Mouse (Mus musculus) kidney, postnatal 0 days (tissue): ENCODE results near the gene Spink2. TPM values are rescaled to one million over a fixed set of nuclear protein-coding genes. Genes with fewer than 3 reads are reported as not detected.
A peak's percentile ranks its signal among the peaks of the same experiment; 100 is the strongest.
"Not testable (repeated sequence)": the region's sequence is repeated elsewhere in the genome, so short reads cannot be mapped to it uniquely, and the experiment has no call there.

Source experiments
- ATAC-seq: fragments of 200-750 bp; cut with Nextera tagmentation; replicated peaks from 2 replicates; pipeline ENCODE4 v1.8.0; 2017; ENCODE audit warnings: low read depth, moderate number of reproducible peaks, moderate TSS enrichment, moderate library complexity; ENCODE audit not compliant: low FRiP score
- DNase-seq: peaks from one replicate; pipeline ENCODE4 v3.0.0-alpha.2; 2016; ENCODE audit warnings: low spot score
- H3K27ac ChIP-seq: fragments of 300-500 bp; sonication (generic); 2 replicates; pipeline ENCODE4 v1.5.1; 2014; ENCODE audit warnings: mild to moderate bottlenecking
- H3K27me3 ChIP-seq: fragments of 300-500 bp; sonication (generic); 2 replicates; pipeline ENCODE4 v1.6.1; 2014; ENCODE audit warnings: low read length, mixed read lengths; ENCODE audit not compliant: insufficient read depth
- H3K36me3 ChIP-seq: fragments of 300-500 bp; sonication (generic); 2 replicates; pipeline ENCODE4 v1.6.1; 2014; ENCODE audit warnings: low read length, mixed read lengths; ENCODE audit not compliant: insufficient read depth
- H3K4me1 ChIP-seq: fragments of 300-500 bp; sonication (generic); replicated peaks from 2 replicates; pipeline ENCODE4 v1.6.1; 2014; ENCODE audit warnings: antibody characterized with exemption, low read length, mixed read lengths; ENCODE audit not compliant: insufficient read depth
- H3K4me2 ChIP-seq: fragments of 300-500 bp; sonication (generic); 2 replicates; pipeline ENCODE4 v1.6.1; 2014; ENCODE audit warnings: mild to moderate bottlenecking, low read length, moderate library complexity, mixed read lengths
- H3K4me3 ChIP-seq: fragments of 300-500 bp; sonication (generic); replicated peaks from 2 replicates; pipeline ENCODE4 v1.5.1; 2014; ENCODE audit warnings: low read depth, low read length
- H3K9ac ChIP-seq: fragments of 300-500 bp; sonication (generic); 2 replicates; pipeline ENCODE4 v1.6.1; 2014; ENCODE audit warnings: low read depth, low read length
- H3K9me3 ChIP-seq: fragments of 300-500 bp; sonication (generic); replicated peaks from 2 replicates; pipeline ENCODE4 v1.6.1; 2016; ENCODE audit warnings: low read length, inconsistent platforms, mixed read lengths
- CTCF ChIP-seq: IDR thresholded peaks from 2 replicates; pipeline ENCODE4 v1.5.1; 2016; ENCODE audit warnings: antibody characterized with exemption, low read depth, mild to moderate bottlenecking, moderate library complexity
- WGBS: fragments of 180-500 bp; shearing (Covaris S2); extraction: QIAGEN DNeasy Blood & Tissue Kit; methylation state at CpG from one replicate; pipeline ENCODE4 v1.1.7; 2014; 5-methylcytosine and 5-hydroxymethylcytosine counted together
- polyA plus RNA-seq: library from polyadenylated mRNA; unstranded; fragments of >200 nt; fragmentation: Nextera tagmentation; extraction: Ambion mirVana; gene quantifications from 2 replicates; pipeline ENCODE4 v1.2.1, GENCODE M21; 2015

Gene Spink2
- polyA plus RNA-seq, 1 experiment from 2014 or later = 1.0 TPM

- DNase-seq = no peak
- H3K4me1 ChIP-seq = no peaks in the 10 kb centered on the region
- no peaks in the 10 kb centered on the region for H3K36me3 ChIP-seq
- H3K27ac ChIP-seq = no peak overlapping the region
- no peak overlapping the region for H3K4me3 ChIP-seq
- H3K9me3 ChIP-seq = no peaks in the 10 kb centered on the region
- no peak overlapping the region for H3K4me2 ChIP-seq
- no peak for TF ChIP-seq CTCF
- H3K9ac ChIP-seq = no peak overlapping the region
- 69% methylated on average over 2 of the region's 2 CpGs for WGBS
- no peak for ATAC-seq
- H3K27me3 ChIP-seq = no peaks in the 10 kb centered on the region
Observed at GRCm38 (mm10) chr5:77237104-77237503, 25.8 kb upstream of the Spink2 start.

GRCm38 (mm10) chr5:77234921-77235320 is 23.6 kb upstream of the Spink2 start:
- H3K4me1 ChIP-seq = no peaks in the 10 kb centered on the region
- no peak overlapping the region for H3K27ac ChIP-seq
- H3K9me3 ChIP-seq = no peaks in the 10 kb centered on the region
- no peak overlapping the region for H3K9ac ChIP-seq
- no peak overlapping the region for H3K4me2 ChIP-seq
- no peak overlapping the region for H3K4me3 ChIP-seq
- H3K36me3 ChIP-seq = no peaks in the 10 kb centered on the region
- ATAC-seq = no peak
- 40% methylated on average over 3 of the region's 3 CpGs for WGBS
- DNase-seq = no peak
- no peaks in the 10 kb centered on the region for H3K27me3 ChIP-seq
- no peak for TF ChIP-seq CTCF

GRCm38 (mm10) chr5:77231863-77232262 is 20.6 kb upstream of the Spink2 start:
- 91% methylated on average over 4 of the region's 4 CpGs for WGBS

DNA sequence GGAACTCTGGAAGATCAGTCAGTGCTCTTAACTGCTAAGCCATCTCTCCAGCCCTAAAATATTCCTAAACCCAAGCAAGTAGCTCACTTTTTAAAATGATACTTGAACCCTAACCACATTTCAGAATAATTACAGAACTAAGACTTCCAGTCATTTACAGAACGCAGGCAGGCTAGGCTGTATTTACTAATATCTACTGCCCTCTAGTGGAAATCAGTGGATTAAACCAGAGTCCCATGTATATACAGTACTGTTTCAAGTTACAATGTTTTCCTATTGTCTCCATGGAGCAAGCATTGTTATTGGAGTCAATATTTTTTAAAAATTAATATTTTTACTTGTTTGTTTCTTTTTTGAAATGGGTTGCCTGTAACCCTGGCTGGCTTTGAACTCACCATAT is 17.7 kb upstream of the Spink2 start:
- H3K36me3 ChIP-seq = no peaks in the 10 kb centered on the region
- peak; percentile 75 for TF ChIP-seq CTCF
- H3K27me3 ChIP-seq = no peaks in the 10 kb centered on the region
- H3K4me1 ChIP-seq = no peaks in the 10 kb centered on the region
- ATAC-seq (no peak; the same call in 1 of the 2 replicates), DNase-seq (peak; percentile 88)
- H3K4me2 ChIP-seq = no peak overlapping the region
- no peak overlapping the region for H3K4me3 ChIP-seq
- WGBS = 19% methylated on average over 1 of the region's 1 CpGs
- no peak overlapping the region for H3K9ac ChIP-seq
- H3K27ac ChIP-seq = no peak overlapping the region
- H3K9me3 ChIP-seq = no peaks in the 10 kb centered on the region

More at GRCm38 (mm10) chr5:77231863-77232262, 20.6 kb upstream of the Spink2 start:
- not testable (repeated sequence) for H3K4me2 ChIP-seq, H3K9me3 ChIP-seq, H3K4me1 ChIP-seq, ATAC-seq, H3K27me3 ChIP-seq, H3K4me3 ChIP-seq, DNase-seq, H3K27ac ChIP-seq, H3K36me3 ChIP-seq, H3K9ac ChIP-seq

- no peak for DNase-seq
- 78% methylated on average over 11 of the region's 11 CpGs for WGBS
- Histone ChIP-seq H3K4me3 (no peak overlapping the region), H3K9me3 (no peaks in the 10 kb centered on the region), H3K4me1 (no peaks in the 10 kb centered on the region), H3K27ac (no peak overlapping the region), H3K9ac (no peak overlapping the region), H3K4me2 (no peak overlapping the region), H3K36me3 (no peaks in the 10 kb centered on the region), H3K27me3 (no peaks in the 10 kb centered on the region)
- ATAC-seq = no peak
- TF ChIP-seq CTCF = peak; percentile 60
Observed at GRCm38 (mm10) chr5:77223043-77223975, 12.0 kb upstream of the Spink2 start.

GRCm38 (mm10) chr5:77217724-77218123 is 6.5 kb upstream of the Spink2 start:
- WGBS = 7% methylated on average over 2 of the region's 2 CpGs

More at GRCm38 (mm10) chr5:77217724-77218123, 6.5 kb upstream of the Spink2 start:
- no peak overlapping the region for H3K27ac ChIP-seq
- H3K9ac ChIP-seq = no peak overlapping the region
- 0 out of 2 replicates have a peak overlapping the region, but pooled peaks have one; percentile 26 for H3K4me2 ChIP-seq
- 0 out of 2 replicates have a peak overlapping the region, but pooled peaks have one; percentile 25 for H3K4me3 ChIP-seq
- no peaks in the 10 kb centered on the region for H3K4me1 ChIP-seq
- no peaks in the 10 kb centered on the region for H3K9me3 ChIP-seq
- DNase-seq (peak; percentile 16), ATAC-seq (no peak; the same call in 1 of the 2 replicates)
- no peaks in the 10 kb centered on the region for H3K27me3 ChIP-seq
- TF ChIP-seq CTCF = no peak
- H3K36me3 ChIP-seq = no peaks in the 10 kb centered on the region
